Mouse (Mus musculus) G1E (cell line): Measurements from ENCODE around the gene Sema5a.

Experiments
- CTCF ChIP-seq: IDR thresholded peaks from 2 replicates; pipeline ENCODE4 v1.5.1; 2012; ENCODE audit warnings: low read depth, low read length, inconsistent platforms, mixed read lengths
- TAL1 ChIP-seq: conservative IDR thresholded peaks from 2 replicates; pipeline ENCODE4 v1.6.1; 2012; ENCODE audit warnings: low read depth, low read length, inconsistent platforms, mixed read lengths

DNA sequence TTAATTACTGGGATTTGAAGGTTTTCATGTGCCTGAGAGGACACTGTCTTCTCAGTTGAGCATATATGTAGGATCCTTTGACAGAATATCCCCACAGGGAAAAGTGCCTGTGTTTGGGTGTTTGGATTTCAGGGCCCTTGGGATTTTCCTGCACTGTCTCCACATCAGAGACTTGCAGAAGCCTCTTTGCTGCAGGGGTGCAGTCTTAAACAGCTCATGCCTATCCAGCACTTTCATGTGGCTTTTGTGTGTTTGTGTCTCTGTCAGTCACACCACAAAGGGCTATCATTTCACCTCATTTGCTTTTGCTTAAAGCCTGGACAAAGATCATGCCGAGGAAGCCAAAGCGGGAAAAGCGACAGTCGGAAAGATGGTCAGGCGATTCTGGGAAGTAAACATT, 108.9 kb downstream of the Sema5a start:
- TF ChIP-seq CTCF (no peak), TAL1 (no peak)
